Mouse (Mus musculus) spleen, adult 2 months (tissue): ENCODE results near the gene Casp9. TPM values are rescaled to one million over a fixed set of nuclear protein-coding genes. Genes with fewer than 3 reads are reported as not detected.
A peak's percentile ranks its signal among the peaks of the same experiment; 100 is the strongest.

Experiments used
- DNase-seq, 2 experiments: peaks; one replicate each; pipeline versions ENCODE4 v3.0.0 to v3.0.0-alpha.2; 2012 to 2021; ENCODE audit warnings: low spot score in 2 of 2, low read depth in 1 of 2
- H3K27ac ChIP-seq: fragments of 200-500 bp; 2 replicates; pipeline ENCODE4 v1.5.1; 2012; ENCODE audit warnings: low read length, inconsistent platforms; ENCODE audit not compliant: insufficient read depth
- H3K27me3 ChIP-seq: fragments of 200-500 bp; 2 replicates; pipeline ENCODE4 v1.6.1; 2012; ENCODE audit warnings: mild to moderate bottlenecking, moderate library complexity, low read length, inconsistent platforms; ENCODE audit not compliant: control insufficient read depth, insufficient read depth
- H3K36me3 ChIP-seq: fragments of 200-500 bp; 2 replicates; pipeline ENCODE4 v1.6.1; 2012; ENCODE audit warnings: mild to moderate bottlenecking, low read length, inconsistent platforms; ENCODE audit not compliant: control insufficient read depth, insufficient read depth
- H3K4me1 ChIP-seq: fragments of 200-500 bp; 2 replicates; pipeline ENCODE4 v1.6.1; 2011; ENCODE audit warnings: inconsistent platforms; ENCODE audit not compliant: control insufficient read depth, insufficient read depth, insufficient read length
- H3K4me3 ChIP-seq: fragments of 200-500 bp; 2 replicates; pipeline ENCODE4 v1.5.1; 2011; ENCODE audit warnings: mild to moderate bottlenecking, inconsistent platforms; ENCODE audit not compliant: insufficient read depth, insufficient read length; ENCODE audit errors: extremely low read depth
- CTCF ChIP-seq: fragments of 200-500 bp; IDR thresholded peaks from 2 replicates; pipeline ENCODE4 v1.5.1; 2011; ENCODE audit warnings: mild to moderate bottlenecking, inconsistent platforms; ENCODE audit not compliant: insufficient read depth, insufficient read length, insufficient replicate concordance; ENCODE audit errors: extremely low read depth
- POLR2A ChIP-seq: fragments of 200-500 bp; IDR thresholded peaks from 2 replicates; pipeline ENCODE4 v1.6.1; 2011; ENCODE audit warnings: low read depth, low read length, inconsistent platforms
- WGBS: fragments of 180-500 bp; shearing (Covaris S2); methylation state at CpG from one replicate; pipeline ENCODE4 v1.1.7; 2018; 5-methylcytosine and 5-hydroxymethylcytosine counted together
- polyA plus RNA-seq: library from polyadenylated mRNA; depleted of rRNA; stranded (reverse); fragments of >200 nt; gene quantifications from 2 replicates; pipeline ENCODE4 v1.2.3, GENCODE M21; 2012

Casp9 gene
- polyA plus RNA-seq, 1 experiment: 18.4 TPM

DNA sequence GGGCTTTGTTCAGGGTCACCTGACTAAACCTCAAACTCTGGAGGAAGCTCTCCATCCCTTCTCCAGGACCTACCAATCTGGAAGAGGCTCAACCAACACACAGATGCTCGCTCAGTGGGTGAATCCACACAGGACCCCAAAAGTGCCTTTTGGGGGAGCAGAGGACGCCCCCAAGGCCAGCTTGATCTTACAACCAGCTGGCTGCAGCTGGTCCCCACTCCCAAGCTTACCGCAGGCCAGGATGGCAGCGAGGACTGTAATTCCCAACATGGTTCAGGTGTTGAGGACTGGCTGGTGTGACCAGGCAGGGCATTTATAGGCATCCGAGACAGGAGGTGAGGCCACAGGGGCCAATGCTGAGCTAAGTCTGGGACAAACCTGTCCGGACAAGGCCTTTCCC, 52.6 kb downstream of the Casp9 start, which contains the start of gene Ctrc:
Gene Ctrc, minus strand, starts transcription at position 361 of the 400 bp plus-strand sequence.
- TF ChIP-seq POLR2A (no peak), CTCF (no peak)
- WGBS: 85% methylated on average over 6 of the region's 6 CpGs
- Histone ChIP-seq H3K27ac (no peak within 1 kb of the TSS), H3K4me1 (no peaks in the 10 kb centered on the region), H3K27me3 (no peaks in the 10 kb centered on the region), H3K36me3 (no peaks in the 10 kb centered on the region), H3K4me3 (no peak within 1 kb of the TSS)
- no peak for DNase-seq

DNA sequence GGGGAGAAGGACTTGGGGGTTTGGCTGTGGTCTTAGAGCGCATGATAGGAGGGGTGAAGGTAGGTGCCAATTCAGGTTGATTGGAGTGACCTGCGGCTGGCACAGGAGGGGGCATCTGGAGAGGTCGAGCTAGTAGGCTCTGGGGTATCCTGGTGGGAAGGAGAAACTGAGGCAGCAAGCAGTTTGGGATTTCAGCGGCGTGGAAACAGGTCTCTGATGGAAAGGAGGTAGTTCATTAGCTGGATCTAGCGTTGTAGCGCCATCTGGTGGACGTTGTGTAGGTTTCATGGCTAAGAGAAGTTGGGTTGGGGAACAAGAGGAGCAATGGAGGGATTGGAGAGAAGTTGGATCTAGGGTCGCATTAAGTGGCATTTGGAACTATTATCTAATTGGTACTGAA, 60.0 kb downstream of the Casp9 start:
- TF ChIP-seq POLR2A: no peak
- peak; percentile 52; the same call in 1 of the 2 replicates for TF ChIP-seq CTCF
- Histone ChIP-seq H3K4me1 (no peaks in the 10 kb centered on the region), H3K36me3 (no peaks in the 10 kb centered on the region; the same call in 1 of the 2 replicates), H3K27me3 (no peaks in the 10 kb centered on the region), H3K4me3 (no peak overlapping the region), H3K27ac (no peak overlapping the region)
- no peak for DNase-seq
- 50% methylated on average over 9 of the region's 9 CpGs for whole genome bisulfite sequencing

DNA sequence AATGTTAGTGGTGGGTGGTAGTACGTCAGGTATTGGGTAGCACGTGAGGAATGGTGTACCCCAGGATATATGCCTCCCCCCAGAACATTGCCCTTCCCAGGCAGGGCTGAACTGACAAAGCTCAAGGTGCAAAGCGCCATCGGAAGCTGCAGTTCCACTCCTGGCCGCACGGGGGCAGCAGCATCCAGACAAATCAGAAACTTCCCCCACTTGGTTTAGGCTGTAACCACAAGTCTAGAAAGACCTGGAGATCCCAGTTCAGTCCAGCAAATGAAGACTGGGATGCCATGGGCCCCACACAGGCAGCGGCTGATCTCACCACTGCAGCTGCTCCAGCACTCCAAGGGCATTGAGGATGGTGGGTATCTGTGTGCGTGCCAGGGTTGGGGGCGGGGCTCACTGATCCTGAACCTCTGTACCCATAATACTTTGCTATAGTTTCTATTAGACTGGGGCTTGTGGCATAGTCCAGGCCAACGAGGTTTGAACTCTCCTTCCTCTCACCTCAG, 64.1 kb downstream of the Casp9 start:
- no peak overlapping the region for H3K27ac ChIP-seq
- peaks cover 23% of the 10 kb centered on the region for H3K36me3 ChIP-seq
- peaks cover under 1% of the 10 kb centered on the region; the same call in 1 of the 2 replicates for H3K4me1 ChIP-seq
- peak; percentile 23 to 68 for DNase-seq
- H3K4me3 ChIP-seq: no peak overlapping the region
- no peaks in the 10 kb centered on the region for H3K27me3 ChIP-seq
- 14% methylated on average over 10 of the region's 10 CpGs for WGBS
- TF ChIP-seq POLR2A (no peak), CTCF (peak; percentile 97)

DNA sequence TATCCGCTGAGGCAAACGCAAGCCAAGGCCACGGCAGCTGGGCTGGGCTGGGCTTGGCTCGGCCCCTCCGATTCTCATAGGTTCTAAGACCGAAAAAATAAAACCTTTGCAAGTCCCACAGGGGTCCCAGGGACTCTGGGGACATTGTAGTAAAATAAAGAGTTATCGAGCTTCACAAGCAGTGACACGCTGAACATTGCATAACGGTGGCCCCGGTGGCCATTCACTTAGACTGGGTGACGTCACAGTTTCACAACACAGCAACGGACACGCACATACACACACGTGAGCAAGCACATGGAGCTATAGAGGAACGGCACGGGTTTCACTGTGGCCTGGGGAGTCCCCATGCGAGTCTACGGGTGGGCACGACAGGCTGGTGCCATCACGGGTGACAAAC, 65.1 kb downstream of the Casp9 start:
- Histone ChIP-seq H3K36me3 (peaks cover 23% of the 10 kb centered on the region), H3K27me3 (no peaks in the 10 kb centered on the region), H3K27ac (no peak overlapping the region), H3K4me1 (peaks cover 2% of the 10 kb centered on the region; the same call in 1 of the 2 replicates), H3K4me3 (no peak overlapping the region)
- WGBS: 73% methylated on average over 20 of the region's 20 CpGs
- TF ChIP-seq POLR2A (no peak), CTCF (no peak)
- DNase-seq: no peak

DNA sequence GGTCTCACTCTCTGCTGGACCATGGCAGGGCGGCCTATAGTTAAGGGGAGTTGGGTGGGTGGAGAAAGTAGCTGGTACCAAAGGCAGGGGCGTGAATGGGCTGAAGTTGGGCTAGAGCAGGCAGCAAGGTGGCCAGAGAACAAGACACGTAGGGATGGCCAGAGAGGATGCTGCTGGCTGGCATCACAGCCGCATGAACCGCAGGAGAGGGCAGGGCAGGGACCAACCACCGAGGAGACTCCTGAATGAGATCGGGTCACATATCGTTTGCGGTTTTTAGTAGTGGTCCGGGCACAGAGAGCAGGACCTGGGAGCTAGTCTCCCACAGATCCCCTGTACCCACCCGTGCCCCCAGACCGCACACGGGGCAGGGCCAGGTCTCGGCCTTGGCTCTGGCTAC, 65.9 kb downstream of the Casp9 start:
- no peak for DNase-seq
- Histone ChIP-seq H3K4me1 (peaks cover 3% of the 10 kb centered on the region; the same call in 1 of the 2 replicates), H3K36me3 (peaks cover 23% of the 10 kb centered on the region), H3K27ac (no peak overlapping the region), H3K27me3 (no peaks in the 10 kb centered on the region), H3K4me3 (no peak overlapping the region)
- 95% methylated on average over 14 of the region's 14 CpGs for WGBS
- no peak for TF ChIP-seq POLR2A
- no peak for TF ChIP-seq CTCF

DNA sequence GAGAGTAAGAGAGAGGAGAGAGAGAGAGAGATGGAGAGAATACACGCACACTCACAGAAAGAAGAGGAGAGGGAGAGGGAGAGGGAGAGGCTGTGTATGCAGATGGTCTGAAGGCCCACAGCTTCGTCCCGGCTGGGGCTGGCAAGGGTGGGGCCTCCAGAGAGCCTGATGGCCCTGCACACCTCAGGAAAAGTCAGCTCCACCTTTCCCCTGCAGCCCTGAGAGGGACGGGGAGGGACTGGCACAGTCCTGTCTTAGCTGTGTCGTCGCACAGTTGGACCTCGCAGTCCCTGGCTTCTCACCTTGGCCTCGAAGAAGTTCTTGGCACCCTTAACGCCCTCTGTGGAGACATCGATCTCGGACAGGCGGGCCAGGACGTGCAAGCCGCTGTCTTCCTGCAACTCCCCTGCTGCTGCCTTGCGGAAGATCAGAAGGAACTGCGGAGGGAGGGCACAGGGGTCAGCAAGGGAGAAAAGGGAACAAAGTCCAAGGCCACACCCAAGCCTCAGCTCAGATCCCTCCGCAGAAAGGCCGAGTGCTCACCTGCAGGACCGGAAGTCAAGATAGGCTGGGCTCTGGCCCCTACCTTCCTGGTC, 66.9 kb downstream of the Casp9 start:
- DNase-seq: no peak
- H3K27ac ChIP-seq: no peak overlapping the region
- H3K27me3 ChIP-seq: no peaks in the 10 kb centered on the region
- TF ChIP-seq CTCF (no peak), POLR2A (no peak)
- H3K36me3 ChIP-seq: peaks cover 23% of the 10 kb centered on the region
- H3K4me3 ChIP-seq: no peak overlapping the region
- peaks cover 4% of the 10 kb centered on the region; the same call in 1 of the 2 replicates for H3K4me1 ChIP-seq
- 90% methylated on average over 19 of the region's 19 CpGs for WGBS
